Mouse (Mus musculus) lung, adult 2 months (tissue): Measurements from ENCODE around the gene Slc16a14. TPM values are rescaled to one million over a fixed set of nuclear protein-coding genes. Genes with fewer than 3 reads are reported as not detected.

Experiments
- DNase-seq: peaks from one replicate; pipeline ENCODE4 v3.0.0; 2022
- H3K4me1 ChIP-seq: fragments of 200-500 bp; 2 replicates; pipeline ENCODE4 v1.6.1; 2011; ENCODE audit warnings: low read length; ENCODE audit not compliant: control insufficient read depth, insufficient read depth
- H3K4me3 ChIP-seq: fragments of 200-500 bp; replicated peaks from 2 replicates; pipeline ENCODE3; 2011; ENCODE audit warnings: low read depth, mild to moderate bottlenecking, control low read depth, low read length; ENCODE audit errors: extremely low read depth
- CTCF ChIP-seq: fragments of 200-500 bp; IDR thresholded peaks from 2 replicates; pipeline ENCODE4 v1.5.1; 2011; ENCODE audit warnings: mild to moderate bottlenecking, low read length, control low read depth; ENCODE audit not compliant: insufficient read depth
- POLR2A ChIP-seq: fragments of 200-500 bp; IDR thresholded peaks from 2 replicates; pipeline ENCODE4 v1.6.1; 2011; ENCODE audit warnings: low read depth, mild to moderate bottlenecking, control low read depth, low read length, borderline replicate concordance; ENCODE audit errors: extremely low read depth
- WGBS: fragments of 180-500 bp; shearing (Covaris S2); methylation state at CpG from one replicate; pipeline ENCODE4 v1.1.7; 2018; 5-methylcytosine and 5-hydroxymethylcytosine counted together
- polyA plus RNA-seq: library from polyadenylated mRNA; depleted of rRNA; stranded (reverse); fragments of >200 nt; gene quantifications from 2 replicates; pipeline ENCODE4 v1.2.3, GENCODE M21; 2012

The Slc16a14 gene
- polyA plus RNA-seq, 1 experiment, result 0.06 TPM

GRCm38 (mm10) chr1:84915010-84915409 lies 19.9 kb downstream of the Slc16a14 start:
- WGBS, result 73% methylated on average over 4 of the region's 4 CpGs
- H3K4me1 ChIP-seq, result no peaks in the 10 kb centered on the region
- no peak for TF ChIP-seq POLR2A
- H3K4me3 ChIP-seq, result no peak overlapping the region
- DNase-seq, result no peak

DNA sequence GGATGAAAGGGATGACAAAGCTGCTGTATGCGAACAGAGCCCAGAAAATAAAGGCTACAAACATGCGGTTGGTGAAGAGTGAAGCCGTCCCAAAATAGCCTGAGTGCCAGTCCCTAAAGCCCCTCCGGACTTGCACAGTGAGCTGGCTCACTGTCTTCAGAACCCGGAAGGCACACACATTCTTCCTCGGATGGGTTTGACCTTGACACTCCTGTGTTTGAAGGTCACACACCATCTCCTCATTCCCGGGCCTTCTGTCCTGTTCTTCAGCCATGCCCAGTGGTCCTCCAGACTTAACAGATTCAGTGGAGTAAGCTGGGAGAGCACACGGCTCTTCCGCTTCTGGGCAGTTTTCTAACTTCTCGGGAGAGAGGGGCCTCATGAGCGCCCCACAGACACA lies 22.4 kb downstream of the Slc16a14 start:
- 90% methylated on average over 11 of the region's 11 CpGs for WGBS
- no peak for TF ChIP-seq POLR2A
- TF ChIP-seq CTCF, result no peak
- Histone ChIP-seq H3K4me1 (no peaks in the 10 kb centered on the region), H3K4me3 (no peak overlapping the region)
- DNase-seq, result no peak

DNA sequence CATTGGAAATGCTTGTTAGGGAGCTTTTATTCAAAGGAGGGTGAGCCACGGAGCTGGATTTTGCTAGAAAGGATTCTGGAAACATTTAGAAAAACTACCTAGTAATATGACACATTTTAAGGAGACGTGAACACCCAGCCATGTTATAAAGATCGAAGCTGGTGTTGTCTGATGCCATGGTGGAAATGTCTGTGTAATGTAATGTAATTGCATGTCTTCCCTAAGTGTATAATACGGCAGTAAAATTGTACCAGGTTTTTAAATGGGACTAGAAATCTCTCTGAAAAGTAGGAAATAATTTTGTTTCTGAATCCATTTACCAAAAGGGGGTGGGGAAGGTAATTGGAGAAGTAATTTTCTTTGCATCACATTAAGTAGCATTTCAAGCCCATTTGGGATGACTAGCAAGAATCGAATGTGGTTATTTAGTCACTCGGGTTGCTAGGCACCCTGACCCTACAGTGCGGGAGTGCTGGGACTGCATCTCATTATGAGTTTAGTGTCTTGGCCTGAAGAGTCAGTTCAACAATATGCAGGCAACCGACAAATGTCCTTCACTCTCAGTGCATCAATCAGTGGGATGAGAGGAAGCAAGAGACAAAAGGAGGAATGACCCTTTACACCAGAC lies 24.6 kb downstream of the Slc16a14 start:
- DNase-seq, result no peak
- TF ChIP-seq CTCF (no peak), POLR2A (no peak)
- H3K4me1 ChIP-seq, result no peaks in the 10 kb centered on the region
- 78% methylated on average over 8 of the region's 8 CpGs for WGBS
- no peak overlapping the region for H3K4me3 ChIP-seq

DNA sequence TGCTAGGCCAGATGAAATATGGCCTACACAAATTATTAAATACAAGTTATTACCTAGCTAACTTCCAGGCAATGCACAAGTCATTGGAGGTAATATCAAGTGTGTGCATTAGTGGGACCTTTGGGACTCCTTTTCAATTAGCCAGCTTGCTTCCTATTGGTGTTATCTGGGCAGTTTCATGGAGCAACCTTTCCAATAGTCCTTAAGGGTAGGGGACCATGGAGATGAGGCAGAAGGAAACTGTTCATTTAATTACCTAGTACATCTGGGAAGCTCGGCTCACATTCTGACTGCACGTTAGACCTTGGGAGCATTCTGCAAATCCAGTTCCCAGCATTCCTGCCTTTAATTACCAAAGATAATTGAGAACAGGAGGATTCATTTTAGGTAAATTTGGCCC lies 30.5 kb downstream of the Slc16a14 start:
- Histone ChIP-seq H3K4me1 (no peaks in the 10 kb centered on the region), H3K4me3 (no peak overlapping the region)
- no peak for DNase-seq
- TF ChIP-seq POLR2A (no peak), CTCF (no peak)
- WGBS, result 91% methylated on average over 2 of the region's 2 CpGs

- H3K4me1 ChIP-seq, result no peaks in the 10 kb centered on the region
- no peak overlapping the region for H3K4me3 ChIP-seq
- no peak for DNase-seq
- TF ChIP-seq CTCF, result no peak
- TF ChIP-seq POLR2A, result no peak
- 91% methylated on average over 6 of the region's 6 CpGs for WGBS
Measured at GRCm38 (mm10) chr1:84899156-84899555, 35.8 kb downstream of the Slc16a14 start.

GRCm38 (mm10) chr1:84897364-84897763 lies 37.6 kb downstream of the Slc16a14 start:
- 82% methylated on average over 6 of the region's 6 CpGs for WGBS
- H3K4me3 ChIP-seq, result no peak overlapping the region
- DNase-seq, result no peak
- no peaks in the 10 kb centered on the region for H3K4me1 ChIP-seq
- TF ChIP-seq CTCF (no peak), POLR2A (no peak)

- TF ChIP-seq CTCF, result no peak
- TF ChIP-seq POLR2A, result no peak
Measured at GRCm38 (mm10) chr1:84891746-84892145, 43.2 kb downstream of the Slc16a14 start.

DNA sequence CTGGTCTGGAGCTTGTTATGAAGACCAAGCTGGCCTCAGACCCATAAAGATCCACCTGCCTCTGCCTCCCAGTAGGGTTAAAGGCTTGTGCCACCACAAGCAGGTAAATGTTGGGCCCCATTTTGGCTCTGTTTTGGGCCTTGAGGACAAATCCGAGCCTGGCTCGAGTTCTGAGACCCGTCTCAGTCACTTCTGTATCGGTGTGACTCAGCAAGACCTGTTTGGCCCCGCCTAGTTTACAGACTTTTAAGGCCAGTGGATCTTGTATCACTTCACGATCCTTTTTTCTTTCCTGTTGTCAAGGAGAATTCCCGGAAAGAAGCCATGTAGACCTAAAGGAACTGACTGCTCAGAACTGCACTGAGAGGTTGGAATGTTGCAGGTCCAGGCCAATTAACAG lies 44.4 kb downstream of the Slc16a14 start:
- WGBS, result 76% methylated on average over 7 of the region's 7 CpGs
- no peak for TF ChIP-seq CTCF
- no peak for TF ChIP-seq POLR2A
- no peak overlapping the region for H3K4me3 ChIP-seq
- no peaks in the 10 kb centered on the region for H3K4me1 ChIP-seq
- no peak for DNase-seq

More at GRCm38 (mm10) chr1:84891746-84892145, 43.2 kb downstream of the Slc16a14 start:
- no peak for DNase-seq
- H3K4me1 ChIP-seq, result no peaks in the 10 kb centered on the region
- H3K4me3 ChIP-seq, result no peak overlapping the region
- WGBS, result 80% methylated on average over 9 of the region's 9 CpGs

- H3K4me3 ChIP-seq, result no peak overlapping the region
- WGBS, result 59% methylated on average over 7 of the region's 7 CpGs
- TF ChIP-seq POLR2A (no peak), CTCF (no peak)
- DNase-seq, result no peak
- no peaks in the 10 kb centered on the region for H3K4me1 ChIP-seq
Measured at GRCm38 (mm10) chr1:84890005-84890393, 44.9 kb downstream of the Slc16a14 start.

DNA sequence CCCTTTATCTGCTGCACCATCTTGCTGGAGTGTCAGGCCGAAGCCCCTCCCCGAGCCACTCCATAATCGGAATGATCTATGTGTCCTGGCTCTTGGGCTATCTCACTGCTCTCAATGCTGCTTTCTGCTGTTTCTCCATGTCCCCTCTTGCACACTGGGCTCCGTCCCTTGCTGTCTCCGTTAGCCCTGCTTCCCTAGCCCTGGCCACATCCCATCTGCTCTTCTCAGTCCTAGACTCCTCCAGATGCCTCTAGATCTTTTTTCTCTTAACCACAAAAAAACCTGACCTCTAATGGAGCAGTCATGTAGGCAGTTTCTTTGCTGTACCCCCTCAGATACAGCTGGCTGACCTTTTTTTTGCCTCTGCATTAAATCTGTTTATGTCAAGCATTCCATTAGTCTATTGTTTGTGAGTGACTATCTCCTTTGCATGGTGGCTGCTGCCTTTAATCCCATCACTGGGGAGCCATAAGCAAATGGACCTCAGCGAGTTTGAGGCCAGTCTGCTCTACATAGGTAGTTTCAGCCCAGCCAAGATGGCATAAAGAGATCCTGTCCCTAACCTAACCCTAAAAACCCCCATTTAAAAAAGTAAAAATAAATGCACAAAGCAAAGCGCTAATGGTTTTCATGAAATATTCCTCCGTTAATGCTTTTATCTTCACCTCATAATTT lies 45.5 kb downstream of the Slc16a14 start:
- WGBS, result 57% methylated on average over 8 of the region's 8 CpGs
- DNase-seq, result no peak
- Histone ChIP-seq H3K4me3 (no peak overlapping the region), H3K4me1 (no peaks in the 10 kb centered on the region)
- TF ChIP-seq POLR2A (no peak), CTCF (no peak)

- TF ChIP-seq CTCF (peak; percentile 27), POLR2A (no peak)
- Histone ChIP-seq H3K4me1 (no peaks in the 10 kb centered on the region), H3K4me3 (no peak overlapping the region)
- DNase-seq, result no peak
- 82% methylated on average over 6 of the region's 6 CpGs for WGBS
Measured at GRCm38 (mm10) chr1:84885921-84886320, 49.0 kb downstream of the Slc16a14 start.
